Mouse (Mus musculus): Measurements from ENCODE around the gene Prune1. TPM values are rescaled to one million over a fixed set of nuclear protein-coding genes. Genes with fewer than 3 reads are reported as not detected.
A peak's percentile ranks its signal among the peaks of the same experiment; 100 is the strongest.

The Prune1 gene
- total and polyA plus RNA-seq, 3 experiments, result 8.4 to 9.1 (median 8.5) TPM

- Histone ChIP-seq H3K9ac (ENCODE audit: insufficient read depth, low read depth) (peak within 1 kb of the TSS; percentile 95), H3K27ac (ENCODE audit: insufficient read depth, low read depth) (peak within 1 kb of the TSS; percentile 80), H3K36me3 (replicated peaks in 1 of 2; ENCODE audit: control insufficient read depth in 1 of 2, insufficient read depth in 1 of 2, low read length in 1 of 2) (peaks cover 21 to 42% of the 10 kb centered on the region in 2 experiments), H3K79me2 (replicated peaks; ENCODE audit: control insufficient read depth, extremely low read depth, insufficient read depth, poor library complexity, severe bottlenecking) (peaks cover 81% of the 10 kb centered on the region), H3K4me3 (replicated peaks in 1 of 3; ENCODE audit: low read depth in 2 of 3, low read length in 2 of 3, poor library complexity in 1 of 3) (peak within 1 kb of the TSS; percentile 76 to 97 (median 96)), H3K9me3 (replicated peaks; ENCODE audit: low read length) (peaks cover 3% of the 10 kb centered on the region), H3K4me2 (ENCODE audit: insufficient read depth, low read depth, poor library complexity, severe bottlenecking) (peak within 1 kb of the TSS; percentile 79), H3K4me1 (ENCODE audit: control insufficient read depth in 1 of 2, insufficient read depth in 2 of 2) (peaks cover 12 to 40% of the 10 kb centered on the region in 2 experiments), H3K27me3 (replicated peaks) (no peaks in the 10 kb centered on the region)
- dilution Hi-C loops (cut with MboI; ENCODE audit: extremely low pct_ligation_motif_present, extremely low pct_unique_long_range_greater_than_20kb, low sequenced_read_pairs) (no loop called here), in situ Hi-C loops (cut with MboI; ENCODE audit: low pct_ligation_motif_present, low pct_unique_long_range_greater_than_20kb, low sequenced_read_pairs) (no loop called here)
- peak; percentile 92 for DNase-seq (ENCODE audit: extremely low read depth)
- TF ChIP-seq ELF1 (IDR thresholded peaks at IDR 0.05; ENCODE audit: low read depth, low read length) (peak; percentile 67), ZMIZ1 (IDR thresholded peaks at IDR 0.05; ENCODE audit: low read depth, low read length) (peak; percentile 92), ZNF384 (IDR thresholded peaks at IDR 0.05; ENCODE audit: low read depth, low read length) (no peak), RCOR1 (conservative IDR thresholded peaks at IDR 0.05; ENCODE audit: low read depth, low read length) (no peak), POLR2A (IDR thresholded peaks at IDR 0.05; ENCODE audit: low read depth, low read length) (peak; percentile 86), JUN (IDR thresholded peaks at IDR 0.05; ENCODE audit: insufficient read depth, low read depth, low read length) (no peak), E2F4 (IDR thresholded peaks at IDR 0.05; ENCODE audit: insufficient replicate concordance, low read depth, low read length) (no peak), TCF12 (IDR thresholded peaks at IDR 0.05; ENCODE audit: low read depth, low read length) (peak; percentile 82), CTCF (conservative IDR thresholded peaks at IDR 0.05 in 1 of 2, IDR thresholded peaks at IDR 0.05 in 1 of 2; ENCODE audit: low read depth in 2 of 2, low read length in 2 of 2) (no peak), GABPA (IDR thresholded peaks at IDR 0.05; ENCODE audit: insufficient replicate concordance, low read depth, low read length) (no peak), HCFC1 (IDR thresholded peaks at IDR 0.05; ENCODE audit: low read depth, low read length) (peak; percentile 56), NELFE (IDR thresholded peaks at IDR 0.05; ENCODE audit: low read depth, low read length) (peak; percentile 80), ZC3H11A (IDR thresholded peaks at IDR 0.05; ENCODE audit: low read depth, low read length) (no peak), ETS1 (conservative IDR thresholded peaks at IDR 0.05; ENCODE audit: low read depth, low read length) (peak; percentile 26), UBTF (IDR thresholded peaks at IDR 0.05; ENCODE audit: low read depth, low read length) (peak; percentile 92), KAT2A (IDR thresholded peaks at IDR 0.05; ENCODE audit: insufficient replicate concordance, low read length) (0 out of 2 replicates have a peak, but pooled peaks have one; percentile 31), SIN3A (IDR thresholded peaks at IDR 0.05; ENCODE audit: low read length) (peak; percentile 65; the same call in 1 of the 2 replicates), USF2 (conservative IDR thresholded peaks at IDR 0.05; ENCODE audit: low read depth, low read length) (no peak), JUND (conservative IDR thresholded peaks at IDR 0.05; ENCODE audit: low read depth, low read length) (no peak), MYC (IDR thresholded peaks at IDR 0.05; ENCODE audit: low read depth, low read length) (peak; percentile 82), MAX (IDR thresholded peaks at IDR 0.05; ENCODE audit: low read length) (peak; percentile 80), RAD21 (IDR thresholded peaks at IDR 0.05; ENCODE audit: low read depth, low read length) (no peak), NRF1 (IDR thresholded peaks at IDR 0.05; ENCODE audit: low read depth, low read length) (peak; percentile 41), TBP (conservative IDR thresholded peaks at IDR 0.05; ENCODE audit: low read depth, low read length) (0 out of 2 replicates have a peak, but pooled peaks have one; percentile 52), PAX5 (IDR thresholded peaks at IDR 0.05; ENCODE audit: low read length) (no peak), CHD1 (IDR thresholded peaks at IDR 0.05; ENCODE audit: low read depth, low read length) (no peak; the same call in 1 of the 2 replicates), BHLHE40 (IDR thresholded peaks at IDR 0.05; ENCODE audit: low read depth, low read length) (peak; percentile 15; the same call in 1 of the 2 replicates), MAZ (IDR thresholded peaks at IDR 0.05; ENCODE audit: low read depth, low read length) (peak; percentile 64; the same call in 1 of the 2 replicates), MAFK (IDR thresholded peaks at IDR 0.05; ENCODE audit: insufficient replicate concordance, low read length) (peak; percentile 80; the same call in 1 of the 2 replicates), MXI1 (IDR thresholded peaks at IDR 0.05; ENCODE audit: low read depth, low read length) (peak; percentile 92), ZKSCAN1 (IDR thresholded peaks at IDR 0.05; ENCODE audit: borderline replicate concordance, low read depth, low read length) (no peak), SMC3 (IDR thresholded peaks at IDR 0.05; ENCODE audit: low read depth, low read length) (0 out of 2 replicates have a peak, but pooled peaks have one; percentile 3), CHD2 (IDR thresholded peaks at IDR 0.05; ENCODE audit: low read length) (peak; percentile 74), EP300 (IDR thresholded peaks at IDR 0.05; ENCODE audit: low read length) (no peak)
Measured at GRCm38 (mm10) chr3:95228148-95228893, 53.6 kb downstream of the Prune1 start, which contains the start of gene Cdc42se1. Gene Cdc42se1 (plus strand): TSS chr3:95228732.
